Mouse (Mus musculus) ES-Bruce4 (cell line): ENCODE measurements around the gene Grap2.

Experiments used
- CTCF ChIP-seq: IDR thresholded peaks from one replicate; pipeline ENCODE4 v1.8.1; 2011; ENCODE audit warnings: low read depth, low read length
- EP300 ChIP-seq: IDR thresholded peaks from 2 replicates; pipeline ENCODE4 v1.6.1; 2011; ENCODE audit warnings: low read depth, low read length; ENCODE audit not compliant: insufficient read depth
- POLR2A ChIP-seq: IDR thresholded peaks from one replicate; pipeline ENCODE4 v1.8.1; 2011; ENCODE audit warnings: low read length; ENCODE audit not compliant: insufficient read depth

GRCm38 (mm10) chr15:80648977-80649606 lies 76.7 kb downstream of the Grap2 start:
- TF ChIP-seq POLR2A (no peak), CTCF (no peak), EP300 (no peak; the same call in 1 of the 2 replicates)
